Mouse (Mus musculus): ENCODE measurements at regions not wholly inside any gene's neighbourhood (a gene's known extent, or its start where the extent isn't known, plus 50 kb on each side); places are given as distances from the start of the nearest gene placed in this dataset.

DNA sequence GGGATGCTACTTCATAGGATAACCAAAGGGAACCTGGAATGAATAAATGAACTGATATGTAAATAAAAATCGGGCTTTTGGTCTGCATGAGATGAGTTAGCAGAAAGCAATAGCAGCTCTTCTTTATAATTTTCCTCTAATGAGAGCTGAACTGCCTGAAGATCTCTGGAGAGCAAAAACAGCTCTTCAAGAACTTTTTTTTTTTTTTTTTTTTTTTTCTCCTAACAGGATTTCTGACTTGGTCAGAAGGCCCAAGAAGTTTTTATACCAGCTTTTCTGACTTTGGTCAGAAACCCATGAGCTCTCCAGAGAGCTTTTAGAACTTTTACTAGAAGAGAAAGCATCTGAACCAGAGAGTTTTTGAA is 79.6 kb upstream of the Ptprk start:
- no peak for DNase-seq (ENCODE audit: low spot score)

DNA sequence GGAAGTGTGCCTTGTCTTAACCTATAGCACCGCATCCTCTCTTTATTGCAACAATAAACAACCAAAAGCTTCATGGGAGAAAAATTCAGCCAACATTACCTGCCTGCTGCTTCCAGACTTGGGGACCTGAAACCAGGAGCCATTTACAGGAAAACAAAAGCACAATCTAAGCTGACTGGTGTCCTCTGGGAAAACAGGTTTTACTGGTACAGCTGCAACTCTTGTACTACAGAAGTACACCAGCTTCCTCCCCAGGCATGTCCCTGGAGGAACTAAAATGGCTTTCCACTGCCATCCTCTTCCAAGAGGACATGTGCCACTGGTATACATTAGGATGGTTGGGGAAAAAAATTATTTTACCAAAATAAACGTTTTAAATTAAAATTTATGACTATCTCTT is 63.9 kb upstream of the Ptprk start:
- DNase-seq (ENCODE audit: low spot score) = no peak

GRCm38 (mm10) chr10:28012135-28012534 is 62.5 kb upstream of the Ptprk start:
- DNase-seq (ENCODE audit: low spot score) = no peak

- no peak for DNase-seq (ENCODE audit: low spot score)
Measured at GRCm38 (mm10) chr10:28013401-28013800, 61.2 kb upstream of the Ptprk start.

DNA sequence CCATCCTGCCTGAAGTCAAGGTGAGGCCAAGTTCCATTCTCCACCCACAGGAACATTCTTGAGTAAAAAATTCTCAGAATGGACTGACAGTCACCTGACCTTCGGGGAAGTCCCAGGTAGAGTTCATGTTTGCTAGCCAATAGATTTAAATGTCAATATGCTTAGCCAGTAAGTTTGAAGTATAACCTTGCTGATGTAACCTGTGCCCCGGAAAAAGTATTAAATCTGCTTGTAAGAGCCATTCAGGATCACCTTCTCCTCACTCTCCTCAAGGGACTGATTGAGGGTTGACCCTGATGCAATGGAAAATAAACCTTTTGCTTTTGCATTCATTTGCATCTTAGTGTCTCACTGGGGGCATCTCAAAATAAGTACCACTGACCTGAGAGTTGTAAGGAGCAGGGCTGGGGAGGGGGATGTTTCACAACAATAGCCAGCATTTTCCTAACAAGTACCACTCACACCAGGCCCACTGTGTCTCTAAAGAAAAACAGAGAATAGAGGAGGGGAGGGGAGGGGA is 60.3 kb upstream of the Ptprk start:
- DNase-seq (ENCODE audit: low spot score) = no peak

Data from urinary bladder, postnatal 14 days (tissue).